Mouse (Mus musculus) monocyte, adult 2 months (primary cell): ENCODE data around the gene Tpm4.
"Not testable (repeated sequence)": the region's sequence is repeated elsewhere in the genome, so short reads cannot be mapped to it uniquely, and the experiment has no call there.

Experiments used
- DNase-seq, 2 experiments: peaks; one replicate each; pipeline ENCODE4 v3.0.0; 2022; ENCODE audit warnings: low spot score in 2 of 2, low read depth in 1 of 2

Tpm4 gene

DNA sequence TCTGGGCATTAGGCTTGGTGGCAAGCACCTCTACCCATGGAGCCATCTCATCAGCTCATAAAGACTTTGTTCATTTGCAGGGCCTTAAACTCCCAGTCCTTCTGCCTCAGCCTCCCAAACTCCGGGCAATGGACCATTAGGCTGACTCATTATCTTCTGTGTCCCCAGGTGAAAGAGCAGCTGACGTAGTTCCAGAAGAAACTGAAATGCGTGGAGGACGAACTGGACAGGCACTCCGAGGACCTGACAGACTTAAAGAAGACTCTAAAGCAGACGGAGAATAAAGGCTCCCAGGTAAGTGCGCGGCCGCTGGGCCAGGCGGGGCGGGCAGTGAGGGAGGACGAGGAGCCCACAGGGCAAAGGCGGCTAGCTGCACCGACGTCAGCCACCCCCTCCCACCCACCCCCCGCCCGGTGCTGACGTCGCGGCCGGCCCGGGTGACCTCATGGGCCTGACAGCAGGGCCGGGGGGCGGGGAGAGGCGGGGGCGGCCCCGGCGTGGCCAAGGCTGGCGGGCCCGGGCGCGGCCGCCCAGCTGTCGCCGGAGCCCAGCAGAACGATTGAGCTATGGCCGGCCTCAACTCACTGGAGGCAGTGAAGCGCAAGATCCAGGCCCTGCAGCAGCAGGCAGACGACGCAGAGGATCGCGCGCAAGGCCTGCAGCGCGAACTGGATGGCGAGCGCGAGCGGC is at the start of gene Tpm4:
TSS of gene Tpm4 (plus strand) at position 220 of the 690 bp plus-strand sequence.
- peak; percentile 18 to 34 for DNase-seq

DNA sequence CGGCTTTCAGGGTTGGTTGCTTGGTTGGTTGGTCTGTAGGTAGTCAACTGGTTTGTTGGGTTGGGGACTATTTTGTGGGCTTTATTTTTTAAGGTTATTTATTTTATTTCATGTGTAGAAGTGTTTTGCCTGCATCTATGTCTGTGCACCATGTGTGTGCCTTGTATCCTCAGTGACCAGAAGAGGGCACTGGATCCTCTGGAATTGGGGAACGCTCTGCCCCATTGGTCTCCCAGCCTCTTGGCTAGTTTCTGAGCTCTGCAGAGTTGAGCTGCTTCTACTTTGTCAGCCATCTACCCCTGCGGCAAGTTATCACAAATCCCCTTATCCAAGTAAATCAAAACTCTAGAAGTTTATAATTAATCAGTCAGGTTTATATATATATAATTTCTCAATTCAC is 47.2 kb upstream of the Tpm4 start:
- DNase-seq, result not testable (repeated sequence)

DNA sequence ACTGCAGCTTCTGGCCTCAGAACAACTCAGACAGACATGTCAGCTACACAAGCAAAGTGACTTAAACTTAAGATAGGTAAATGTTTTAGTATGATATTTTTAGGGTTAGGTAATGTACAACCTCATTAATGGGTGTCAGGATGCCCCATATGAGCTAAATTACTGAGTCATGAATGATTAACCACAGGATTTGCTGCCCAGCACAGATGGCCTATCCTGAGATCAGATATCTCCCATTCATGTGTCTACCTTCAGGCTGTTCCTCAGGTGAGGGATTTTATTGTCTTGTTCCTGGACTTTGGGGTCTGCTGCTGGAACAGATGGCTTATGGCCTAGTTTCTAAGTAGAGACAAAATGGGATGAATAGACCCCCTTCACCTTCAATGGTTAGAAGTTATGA is 38.1 kb upstream of the Tpm4 start:
- DNase-seq, result not testable (repeated sequence)

DNA sequence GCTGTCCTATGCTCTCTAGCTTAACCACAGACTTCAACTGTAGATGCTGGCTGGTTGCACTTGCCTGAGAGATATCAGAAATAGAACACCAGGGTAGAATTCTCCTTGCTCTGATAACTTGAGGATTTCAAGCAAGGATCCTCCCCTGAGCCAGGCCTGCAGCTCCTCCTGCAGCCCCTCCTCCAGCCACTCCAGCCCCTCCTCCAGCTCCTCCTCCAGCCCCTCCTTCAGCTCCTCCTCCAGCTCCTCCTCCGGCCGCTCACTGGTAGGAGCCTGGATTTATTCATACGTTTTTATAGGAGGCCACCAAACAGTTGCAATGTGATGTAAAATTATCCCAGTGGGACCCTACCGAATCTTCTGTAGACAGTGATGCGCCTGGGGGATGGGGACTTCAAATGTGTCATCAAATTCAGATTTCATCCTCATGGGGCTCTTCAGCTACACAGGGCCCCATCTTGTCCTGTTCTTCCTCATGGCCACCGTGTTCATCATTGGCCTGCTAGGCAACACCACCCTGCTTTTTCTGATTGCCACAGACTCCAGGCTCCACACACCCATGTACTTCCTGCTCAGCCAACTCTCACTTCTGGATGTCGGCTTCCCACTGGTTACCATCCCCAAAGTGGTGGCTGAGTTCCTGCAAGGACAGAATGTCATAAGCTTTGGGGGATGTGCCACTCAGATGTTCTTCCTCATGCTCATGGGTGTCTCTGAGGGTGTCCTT is 35.2 kb upstream of the Tpm4 start:
- peak; percentile 28 to 47 for DNase-seq

DNA sequence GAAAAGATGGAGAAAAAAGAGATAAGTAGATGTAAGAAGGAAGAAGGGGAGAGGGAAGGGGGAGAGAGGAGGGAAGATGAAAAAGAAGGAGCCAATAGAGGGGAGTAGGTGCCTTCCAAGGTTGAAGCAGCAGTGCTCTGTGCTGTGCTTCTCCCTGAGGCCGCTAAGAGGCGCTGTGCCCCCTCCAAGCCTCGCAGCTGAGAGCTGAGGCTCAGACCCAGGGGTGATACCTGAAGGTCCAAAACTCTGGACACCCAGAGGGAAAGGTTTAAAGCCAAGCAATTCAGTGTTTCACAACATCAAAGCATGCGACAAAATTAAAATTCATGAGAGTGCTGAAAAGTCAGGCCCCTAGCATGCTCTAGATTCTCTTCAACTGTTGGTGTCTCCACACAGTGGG is 29.6 kb upstream of the Tpm4 start:
- DNase-seq, result no peak

DNA sequence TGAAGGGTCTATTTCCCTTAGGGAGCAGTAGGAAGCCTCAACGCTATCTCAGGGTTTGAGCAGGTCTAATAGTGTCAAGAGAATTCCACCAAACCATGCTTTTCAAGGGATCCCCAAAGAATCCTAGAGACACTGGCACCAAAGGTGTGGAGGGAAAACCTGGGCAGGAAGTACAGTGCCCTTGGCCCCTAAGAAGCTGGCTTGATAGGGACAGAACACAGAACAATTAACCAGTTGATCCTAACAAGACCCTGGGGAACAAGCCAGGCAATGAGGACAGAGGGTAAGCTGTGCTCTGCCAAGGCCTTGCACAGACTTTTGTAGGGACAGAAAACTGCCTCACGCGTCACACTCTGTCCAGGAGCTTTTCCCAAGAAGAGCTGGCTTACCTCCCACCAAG is 28.0 kb upstream of the Tpm4 start, which contains the start of gene Olfr374:
TSS of gene Olfr374 (plus strand) at position 301 of the 400 bp plus-strand sequence.
- no peak for DNase-seq

DNA sequence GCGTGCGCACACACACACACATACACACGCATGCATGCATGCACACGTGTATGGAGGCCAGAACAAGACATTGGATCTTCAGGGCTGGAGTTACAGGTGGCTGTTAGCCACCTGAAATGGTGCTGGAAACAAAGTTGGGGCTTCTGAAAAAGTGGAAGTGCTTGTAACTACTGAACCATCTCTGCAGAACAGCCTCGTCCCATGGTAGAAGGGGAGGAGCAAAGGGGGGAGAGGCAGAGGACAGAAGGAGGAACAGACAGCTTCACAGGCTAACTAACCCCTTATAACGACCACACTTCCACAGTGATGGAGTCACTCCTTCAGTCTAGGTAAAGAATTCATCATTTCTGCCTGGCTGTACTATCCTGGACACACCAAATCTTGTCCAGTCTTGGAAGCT is 23.9 kb upstream of the Tpm4 start:
- peak in 1 of 2 experiments; percentile 14 for DNase-seq

DNA sequence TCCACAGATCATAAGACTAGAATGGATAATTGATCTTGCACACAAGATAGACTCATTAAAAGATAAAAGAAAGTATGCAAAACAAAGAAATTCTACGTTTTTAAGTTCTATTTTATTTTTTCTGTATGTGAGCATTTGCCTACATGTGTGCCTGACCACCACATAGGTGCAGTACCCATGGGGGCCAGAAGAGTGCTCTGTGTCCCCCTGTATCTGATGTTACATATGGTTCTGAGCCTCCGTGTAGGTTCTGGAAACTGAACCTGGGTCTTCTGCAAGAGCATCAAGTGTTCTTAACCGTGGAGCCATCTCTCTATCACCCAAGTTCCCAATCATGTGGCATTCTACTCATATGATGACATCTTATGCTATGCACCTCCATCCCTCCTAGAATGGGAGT is 22.3 kb upstream of the Tpm4 start:
- no peak for DNase-seq

DNA sequence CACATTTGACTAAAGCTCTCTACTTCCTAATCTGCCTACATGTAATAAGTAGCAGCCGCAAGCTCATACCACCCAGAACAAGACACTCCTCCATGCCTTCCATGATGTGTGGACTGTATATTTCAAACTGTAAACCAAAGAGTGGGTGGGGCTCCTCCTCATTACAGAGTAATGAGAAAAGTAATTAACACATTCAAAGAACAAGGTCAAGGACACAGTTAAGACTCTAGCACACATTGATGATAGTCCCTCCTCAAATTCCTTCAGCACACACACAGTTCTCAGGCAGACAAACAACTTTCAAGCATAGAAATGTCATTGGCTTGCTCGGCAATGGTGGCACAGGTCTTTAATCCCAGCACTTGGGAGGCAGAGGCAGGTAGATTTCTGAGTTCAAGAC is 19.6 kb upstream of the Tpm4 start:
- DNase-seq, result no peak

DNA sequence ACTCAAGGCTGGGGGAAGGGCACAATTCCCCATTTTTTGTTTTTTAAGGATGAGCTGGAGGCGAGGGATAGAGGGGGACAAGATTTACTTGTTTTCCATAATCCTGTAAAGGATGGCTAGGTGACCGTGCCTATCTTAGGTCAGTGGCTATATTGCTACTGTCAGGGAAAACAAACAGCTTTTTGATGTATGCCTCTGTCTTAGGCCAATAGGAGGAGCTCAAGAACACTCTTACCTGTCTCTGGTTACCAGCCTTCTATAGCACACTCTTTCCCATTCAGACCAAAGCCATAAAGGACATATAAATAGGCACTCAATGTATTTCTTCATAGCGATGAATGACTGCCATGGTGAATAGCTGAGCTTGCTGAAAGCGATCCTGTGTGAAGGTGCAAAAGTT is 16.2 kb upstream of the Tpm4 start:
- DNase-seq, result no peak

DNA sequence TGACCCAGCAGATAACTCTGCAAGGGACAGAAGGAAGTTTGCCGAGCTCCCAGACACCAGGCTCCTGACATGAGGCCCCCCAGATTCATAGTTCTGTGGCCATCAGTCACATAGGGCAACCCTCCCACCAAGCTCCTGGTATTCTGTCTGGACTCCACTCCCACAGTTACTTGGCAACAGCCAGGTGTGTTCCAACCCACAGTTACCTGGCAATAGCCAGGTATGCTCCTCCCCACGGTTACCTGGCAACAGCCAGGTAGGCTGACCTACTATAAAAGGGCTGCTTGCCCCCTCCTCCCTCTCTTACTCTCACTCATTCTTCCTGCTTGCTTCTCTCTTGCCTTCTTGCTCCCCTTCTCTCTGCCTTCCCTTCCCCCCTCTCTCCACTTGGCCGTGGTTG is 13.3 kb upstream of the Tpm4 start:
- not testable (repeated sequence) for DNase-seq

DNA sequence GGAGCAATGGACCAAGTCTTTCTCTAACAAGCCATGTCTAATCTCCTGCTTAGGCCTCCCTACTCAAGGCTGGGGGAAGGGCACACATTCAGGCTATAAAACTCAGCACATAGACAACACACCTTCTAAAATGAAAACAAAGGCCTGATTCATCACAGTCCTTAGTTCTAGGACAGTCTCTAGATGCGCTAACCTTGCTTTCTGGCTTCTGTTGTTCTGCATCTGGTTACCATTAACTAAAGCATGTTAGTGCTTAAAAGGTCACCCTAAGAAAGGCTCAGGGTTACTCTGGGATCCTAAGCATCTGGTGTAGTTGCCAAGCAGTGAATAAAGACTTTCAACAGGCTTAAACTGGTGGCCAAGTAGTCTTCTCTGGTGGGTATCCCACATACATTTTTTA is 12.8 kb upstream of the Tpm4 start:
- no peak for DNase-seq

DNA sequence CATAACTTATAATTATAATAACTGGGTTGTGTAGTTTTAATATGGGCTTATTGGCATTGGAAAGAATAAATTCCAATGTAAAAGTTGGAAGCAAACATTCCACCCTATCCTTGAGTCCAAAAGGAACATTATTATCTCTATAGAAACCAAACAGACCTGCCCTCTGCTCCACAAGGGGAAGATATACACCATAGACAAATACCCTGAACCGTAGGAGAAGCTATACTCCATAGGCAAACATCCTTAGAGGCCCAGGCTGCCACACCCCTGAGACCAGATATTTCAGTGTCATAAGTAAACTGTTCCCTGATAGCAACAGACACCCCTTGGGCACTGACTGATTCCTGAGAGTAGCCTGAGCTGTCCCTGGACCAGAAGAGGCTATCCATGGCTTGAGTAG is 6.9 kb upstream of the Tpm4 start:
- DNase-seq, result no peak

DNA sequence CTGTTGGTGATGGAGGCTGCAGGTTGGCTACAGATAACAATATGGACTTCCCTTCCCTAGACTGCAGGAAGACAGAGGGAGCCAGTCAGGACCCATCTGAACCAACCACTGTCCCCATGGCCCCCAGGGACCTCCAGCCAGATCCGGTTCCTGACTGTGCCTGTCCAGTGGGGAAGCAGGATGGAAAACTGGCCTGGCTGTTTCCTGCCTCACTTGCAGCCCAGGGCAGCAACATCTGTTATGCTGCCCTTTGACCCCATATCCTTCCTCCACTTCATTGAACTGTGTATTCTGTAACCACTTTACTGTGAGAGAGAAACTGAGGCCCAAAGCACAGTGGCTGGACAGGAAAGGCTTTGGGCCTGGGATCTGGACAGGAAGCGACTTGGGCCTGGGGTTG is 3.5 kb upstream of the Tpm4 start:
- DNase-seq, result no peak

DNA sequence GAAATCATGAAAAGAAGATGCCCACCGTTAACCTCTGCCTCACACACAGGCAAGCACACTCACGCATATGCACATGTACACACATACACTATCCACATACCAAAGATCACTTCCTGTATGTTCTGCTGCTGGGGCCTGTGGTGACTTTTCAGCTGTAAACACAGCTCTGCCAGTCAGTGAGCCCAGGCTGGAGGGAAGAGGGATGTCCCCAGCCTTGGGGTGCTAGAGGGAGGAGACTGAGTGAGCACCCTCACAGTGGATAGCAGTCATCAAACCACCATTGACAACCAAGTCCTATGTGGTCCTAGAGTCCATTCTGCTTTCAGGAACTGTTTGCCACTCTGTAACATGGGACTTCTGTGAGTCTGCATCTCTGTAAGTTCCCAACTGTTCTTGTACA is 2.9 kb upstream of the Tpm4 start:
- no peak for DNase-seq

DNA sequence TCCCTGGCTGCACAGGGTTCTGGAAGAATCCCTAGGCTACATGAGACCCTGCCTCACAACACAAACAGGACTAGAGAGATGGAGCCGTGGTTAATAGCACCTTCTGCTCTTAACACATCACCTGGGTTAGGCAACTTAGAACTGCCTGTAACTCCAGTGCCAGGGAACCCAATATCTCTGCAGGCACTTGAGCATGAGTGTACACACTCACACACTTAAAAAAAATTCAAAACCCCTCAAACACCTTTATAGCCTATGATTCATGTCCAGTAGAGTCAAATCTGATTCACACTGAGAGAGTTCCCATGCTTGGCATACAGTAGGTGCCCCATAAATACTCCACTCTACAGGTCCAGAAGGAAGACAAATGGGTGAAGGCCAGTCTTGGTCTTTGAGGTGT is 2.4 kb upstream of the Tpm4 start:
- no peak for DNase-seq

DNA sequence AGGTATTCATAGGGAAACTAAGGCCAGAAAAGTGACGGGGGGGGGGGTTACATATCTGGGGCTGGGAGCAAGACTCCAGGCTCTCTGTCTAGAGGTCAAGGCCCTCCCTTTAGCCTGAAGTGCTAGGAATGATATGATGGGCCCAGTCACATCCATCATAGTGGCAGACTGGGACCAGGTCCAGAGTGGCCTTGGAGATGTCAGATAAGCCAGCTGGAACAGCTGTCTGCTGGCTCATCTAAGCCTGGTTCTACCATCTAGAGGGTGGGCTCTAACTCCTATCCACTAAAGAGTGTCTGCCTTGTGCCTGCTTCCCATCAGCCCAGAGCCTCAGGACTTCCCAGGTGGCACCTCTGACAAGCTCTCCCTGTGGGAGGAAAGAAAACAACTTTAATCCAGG is 1.9 kb upstream of the Tpm4 start:
- no peak for DNase-seq

DNA sequence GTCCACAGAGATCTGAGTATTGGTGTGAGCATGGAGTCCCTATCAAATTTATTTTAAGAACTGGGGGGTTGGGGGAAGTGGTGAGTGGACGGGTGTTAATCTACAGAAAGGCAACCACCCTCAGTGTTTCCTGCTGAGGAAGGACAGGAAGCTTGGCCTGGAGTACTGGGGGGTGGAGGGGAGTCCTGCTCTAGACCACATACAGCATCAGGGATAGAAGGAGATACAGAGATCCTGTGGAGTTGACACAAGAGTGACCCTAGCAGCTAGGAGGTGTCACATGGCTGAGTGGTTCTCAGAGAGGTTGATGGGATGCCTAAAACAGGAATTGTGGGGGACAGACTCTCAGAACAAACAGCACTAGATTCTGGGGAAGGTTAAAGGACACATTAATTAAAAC is 1.3 kb upstream of the Tpm4 start:
- DNase-seq, result no peak

DNA sequence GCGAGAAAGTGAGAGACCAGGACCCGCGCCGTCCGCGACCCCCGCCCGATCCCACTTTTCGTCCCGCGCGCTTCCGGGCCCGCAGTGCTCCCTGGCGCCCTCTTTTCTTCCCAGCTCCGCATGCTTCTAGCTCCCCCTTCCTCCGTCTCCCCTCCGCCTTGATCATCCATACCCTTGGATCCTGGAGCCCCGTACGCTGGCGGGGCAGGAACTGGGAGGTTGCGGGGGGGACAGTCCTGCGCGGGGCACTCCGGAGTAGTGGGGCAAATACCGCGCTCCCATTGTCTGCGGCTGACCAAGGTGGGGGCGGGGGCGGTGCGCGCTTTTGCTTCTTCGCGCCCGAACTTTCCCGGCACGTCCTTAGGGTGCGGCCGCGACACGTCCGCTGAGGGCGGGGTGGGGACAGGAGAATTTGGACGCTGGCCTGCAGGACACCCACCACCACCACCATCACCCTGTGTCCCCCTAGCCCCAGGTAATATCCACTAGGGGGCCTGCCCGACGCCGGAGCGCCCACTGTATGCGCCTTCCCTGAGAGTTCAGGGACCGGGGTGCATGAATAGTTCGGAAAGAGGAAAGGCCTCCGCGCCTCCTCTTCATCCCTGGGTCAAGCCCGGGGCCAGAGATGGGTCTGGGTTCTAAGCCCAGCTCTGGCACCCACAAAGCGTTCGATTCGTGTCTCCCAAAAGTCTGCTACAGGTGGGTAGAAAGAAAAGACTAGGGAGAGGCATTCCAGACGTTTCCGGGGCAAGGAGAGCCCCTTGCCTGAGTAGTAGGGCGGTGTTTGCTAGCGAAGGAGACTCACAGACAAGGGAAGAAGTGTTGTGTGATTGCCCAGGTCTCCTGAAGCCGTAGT is 899 bp downstream of the Tpm4 start:
- DNase-seq, result peak in 1 of 2 experiments; percentile 23

DNA sequence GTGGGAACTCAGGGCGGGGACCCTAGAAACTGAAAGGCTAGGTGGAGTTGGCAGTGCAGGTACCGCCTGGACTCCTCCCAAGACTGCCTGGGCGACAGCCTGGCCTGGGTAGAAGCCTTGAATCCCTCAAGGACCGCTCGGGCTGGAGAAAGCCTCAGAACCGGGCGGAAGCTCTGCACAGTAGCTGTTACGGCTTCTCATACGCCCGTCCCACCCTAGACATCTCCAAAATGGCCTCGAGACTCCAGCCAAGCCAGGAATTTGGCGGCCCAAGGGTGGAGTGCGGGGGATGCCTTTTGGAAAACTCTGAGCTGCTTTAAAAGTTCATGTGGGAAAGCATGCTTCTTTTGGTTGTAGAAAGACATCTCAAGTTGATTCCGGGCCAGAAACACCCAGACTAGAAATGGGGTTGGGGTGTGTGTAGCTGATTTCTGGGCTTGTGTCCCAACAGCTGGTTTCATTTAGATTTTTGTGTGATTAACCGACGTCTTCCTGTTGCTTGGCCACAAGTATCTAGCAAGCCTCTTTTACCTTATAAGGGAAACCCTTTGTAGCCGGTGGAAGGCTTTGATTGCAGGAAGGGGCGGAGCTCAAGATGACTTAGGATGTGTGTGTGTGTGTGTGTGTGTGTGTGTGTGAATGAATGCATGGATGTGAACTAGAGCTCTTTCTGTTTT is 1.7 kb downstream of the Tpm4 start:
- DNase-seq, result peak; percentile 12 to 43

DNA sequence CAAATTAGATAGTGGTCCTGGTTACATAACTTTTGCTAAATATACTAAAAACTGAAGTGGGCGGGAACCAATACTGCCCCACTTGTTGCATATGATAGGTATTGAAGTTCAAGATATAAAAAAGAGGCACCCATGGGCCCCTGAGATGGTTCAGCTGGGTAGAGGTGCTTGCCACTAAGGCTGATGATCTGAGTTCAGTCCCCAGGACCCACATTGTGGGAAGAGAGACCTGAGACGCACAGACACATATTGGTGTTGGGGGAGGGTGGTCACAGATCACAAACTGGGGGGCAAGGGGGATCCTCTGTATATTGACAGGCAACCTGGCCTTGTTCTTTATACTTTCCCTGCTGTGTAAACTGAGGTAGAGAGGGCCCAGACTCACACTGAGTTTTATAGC is 2.7 kb downstream of the Tpm4 start:
- no peak for DNase-seq
